Mouse (Mus musculus) B cell, adult 2 months (primary cell): Measurements from ENCODE around the gene Gm13420.
"Not testable (repeated sequence)": the region's sequence is repeated elsewhere in the genome, so short reads cannot be mapped to it uniquely, and the experiment has no call there.

ENCODE experiments used
- DNase-seq, 2 experiments: peaks; one replicate each; pipeline ENCODE4 v3.0.0; 2022

Gm13420 gene

DNA sequence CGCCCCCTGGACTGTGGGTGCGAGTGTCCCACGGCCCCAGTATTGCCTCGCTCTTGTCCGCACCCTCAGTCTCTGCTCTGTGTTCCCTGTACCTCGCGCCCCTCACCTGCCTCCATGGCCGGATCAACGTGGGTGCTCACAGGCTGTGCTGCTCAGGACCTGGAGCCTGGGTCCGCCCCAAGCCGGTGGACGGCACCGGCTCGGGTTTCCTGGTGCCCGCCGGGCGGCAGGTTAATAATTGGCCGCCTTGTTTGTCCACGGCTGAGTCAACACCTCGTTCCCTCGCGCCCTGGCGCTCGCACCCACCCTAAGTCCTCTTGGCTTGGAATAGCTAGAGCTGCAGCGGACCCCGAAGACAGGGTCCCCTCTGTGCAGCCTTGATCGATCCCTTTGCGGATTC lies at the start of gene Gm13420:
Gene Gm13420, minus strand, starts transcription at position 189 of the 400 bp plus-strand sequence.
- DNase-seq = no peak

DNA sequence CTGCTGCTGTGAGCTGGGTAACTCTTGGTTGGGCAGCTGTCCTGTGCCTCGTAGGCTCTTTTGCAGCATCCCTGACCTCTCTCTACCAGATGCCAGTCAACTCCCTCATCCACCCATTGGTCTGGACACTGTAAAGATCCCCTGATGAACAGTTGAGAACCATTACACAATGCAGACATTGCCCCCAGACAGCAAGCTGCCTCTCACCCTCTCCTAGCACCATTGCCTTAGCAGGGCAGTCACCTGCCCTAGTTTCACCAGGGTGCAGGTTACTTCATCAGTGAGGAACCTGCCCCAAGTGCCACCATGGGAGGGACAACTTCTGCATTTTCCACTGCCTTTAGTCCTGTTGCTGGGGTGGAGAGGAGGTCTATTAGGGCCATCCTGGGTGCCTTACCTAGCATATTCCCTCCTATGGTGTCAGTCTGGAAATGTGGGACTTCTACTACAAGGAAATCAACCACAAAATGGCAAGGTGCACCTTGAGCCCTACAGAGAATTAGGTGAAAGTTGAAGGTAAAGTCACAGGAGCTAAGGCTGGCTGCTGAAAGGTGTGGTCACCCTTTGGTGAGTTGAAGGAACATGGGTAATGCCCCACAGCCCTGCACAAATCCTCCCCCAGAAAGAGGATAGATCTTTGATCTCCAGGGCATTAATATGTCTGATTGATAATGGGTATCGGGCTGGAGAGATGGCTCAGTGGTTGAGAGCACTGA lies 41.4 kb upstream of the Gm13420 start:
- DNase-seq = no peak

DNA sequence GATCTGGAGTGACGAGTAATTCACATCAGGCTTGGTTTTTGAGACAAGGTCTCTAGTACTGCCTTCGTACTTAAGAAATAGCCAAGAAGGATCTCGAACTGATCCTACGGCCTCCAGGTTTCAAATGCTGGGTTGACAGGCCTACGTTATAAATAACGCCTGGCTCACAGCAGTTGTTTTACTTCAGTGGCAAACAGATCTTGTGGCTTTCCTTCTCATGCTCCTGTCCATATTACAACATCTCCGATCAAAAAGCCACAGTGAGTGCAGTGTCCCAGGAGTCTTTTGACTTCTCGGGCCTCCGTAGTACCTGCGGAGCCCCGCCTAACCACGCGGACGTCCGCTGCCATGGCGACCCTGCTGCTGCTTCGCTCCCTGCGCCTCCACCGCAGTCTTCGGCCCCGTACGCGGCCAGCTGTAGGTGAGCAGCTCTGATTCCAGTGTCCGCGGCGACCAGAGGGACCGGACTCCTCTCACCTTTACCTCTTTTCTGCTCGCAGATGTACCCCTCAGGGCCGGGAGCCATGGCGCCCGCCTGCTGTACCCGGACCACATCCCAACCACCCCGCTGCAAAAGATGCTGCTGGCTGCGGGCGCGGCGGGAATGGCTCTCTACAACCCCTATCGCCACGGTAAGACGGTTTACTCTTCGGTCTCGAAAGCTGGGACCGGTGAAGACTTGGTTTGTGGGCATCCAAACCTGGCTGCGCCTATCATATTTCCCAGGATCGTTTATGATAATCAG lies 36.6 kb upstream of the Gm13420 start, which contains the start of gene Trub2:
Gene Trub2, minus strand, starts transcription at position 566 of the 745 bp plus-strand sequence.
- DNase-seq = peak; percentile 83 to 85

DNA sequence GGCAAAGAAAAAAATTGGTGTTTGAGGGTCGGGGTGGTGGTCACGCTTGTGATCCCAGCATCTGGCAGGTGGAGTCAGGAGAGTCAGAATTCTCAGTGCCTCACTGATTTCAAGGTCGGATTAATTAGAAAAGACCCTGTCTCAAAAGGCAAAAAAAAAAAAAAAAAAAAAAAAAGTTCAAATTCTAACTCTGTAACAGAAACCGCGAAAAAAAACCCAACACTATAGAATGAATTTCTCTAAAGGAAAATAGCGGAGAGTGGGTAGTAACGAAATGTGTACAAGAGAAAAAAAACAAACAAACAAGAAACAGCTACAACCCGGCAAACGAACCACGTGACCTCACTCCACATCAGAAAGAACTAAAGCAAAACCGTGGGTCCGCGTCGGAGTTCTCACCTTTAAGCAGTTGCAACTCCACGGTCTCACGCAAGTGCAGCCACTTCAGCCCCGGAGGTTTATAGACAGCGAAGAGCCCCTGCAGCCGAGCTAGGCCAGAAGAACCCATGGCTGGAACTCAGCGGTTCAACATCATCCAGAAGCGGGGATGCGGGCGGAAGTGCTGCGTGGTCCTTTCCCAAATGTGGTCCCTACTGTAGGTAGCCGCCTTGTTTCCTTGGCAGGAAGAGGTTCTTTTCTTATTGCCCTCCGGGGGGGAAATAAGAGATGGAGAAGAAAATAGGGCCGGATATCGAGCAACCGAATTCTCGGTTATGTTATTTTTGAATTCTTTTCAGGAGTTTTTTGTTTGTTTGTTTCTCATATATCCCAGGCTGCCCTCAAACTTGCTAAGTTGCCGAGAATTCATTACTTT lies 35.8 kb upstream of the Gm13420 start, which contains the start of gene Coq4:
Gene Coq4, plus strand, starts transcription at position 390 of the 814 bp plus-strand sequence.
- DNase-seq = peak; percentile 92 to 93

DNA sequence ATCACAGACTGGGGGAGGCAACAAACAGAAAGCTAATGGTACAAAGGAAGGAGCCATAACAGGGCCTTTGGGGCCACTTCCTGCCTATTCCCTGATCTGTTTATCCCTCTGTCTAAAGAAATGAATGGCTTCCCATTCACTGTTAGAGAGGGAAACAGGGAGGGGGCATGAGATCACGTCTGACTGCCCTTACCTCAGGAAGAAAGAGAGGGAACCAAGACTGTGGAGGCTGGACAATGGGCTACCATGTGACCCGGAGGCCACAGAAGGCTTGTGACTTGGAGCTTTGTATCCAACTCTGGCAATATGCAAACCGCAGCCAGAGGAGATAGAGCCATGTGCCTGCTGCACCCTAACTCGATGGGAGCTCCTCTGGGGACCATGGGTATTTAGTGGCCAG lies 32.8 kb upstream of the Gm13420 start:
- DNase-seq = no peak

DNA sequence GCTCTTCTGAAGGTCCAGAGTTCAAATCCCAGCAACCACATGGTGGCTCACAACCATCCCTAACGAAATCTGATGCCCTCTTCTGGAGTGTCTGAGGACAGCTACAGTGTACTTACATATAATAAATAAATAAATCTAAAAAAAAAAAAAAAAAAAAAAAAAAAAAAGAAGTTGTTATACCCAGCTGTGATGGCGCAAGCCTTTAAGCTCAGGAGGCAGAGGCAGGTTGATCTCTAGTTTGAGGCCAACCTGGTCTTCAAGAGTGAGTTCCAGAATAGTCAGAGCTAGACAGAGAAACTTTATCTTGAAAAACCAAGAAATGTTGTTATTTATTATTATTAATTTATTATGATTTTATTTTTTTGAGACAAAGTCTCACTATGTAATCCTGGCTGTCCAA lies 29.8 kb upstream of the Gm13420 start:
- not testable (repeated sequence) for DNase-seq

DNA sequence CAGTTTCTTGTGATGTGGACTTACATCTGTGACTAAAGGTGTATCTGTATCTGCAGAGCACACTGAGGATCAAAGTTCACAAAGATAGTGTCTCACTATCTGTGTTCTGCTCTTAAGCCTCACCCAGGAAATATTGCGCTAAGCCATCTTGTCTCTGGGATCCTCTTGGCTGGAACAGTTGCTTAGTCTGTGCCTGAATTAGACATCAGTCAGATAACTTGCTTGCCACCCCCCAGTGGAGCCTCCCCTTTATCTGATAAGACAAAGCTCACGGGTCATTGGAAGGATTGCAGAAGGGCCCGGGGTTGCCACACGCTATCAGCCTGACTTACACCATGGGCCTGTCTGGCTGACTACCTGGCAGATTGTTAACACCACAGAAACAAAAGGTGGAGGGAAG lies 21.8 kb upstream of the Gm13420 start:
- DNase-seq = no peak

DNA sequence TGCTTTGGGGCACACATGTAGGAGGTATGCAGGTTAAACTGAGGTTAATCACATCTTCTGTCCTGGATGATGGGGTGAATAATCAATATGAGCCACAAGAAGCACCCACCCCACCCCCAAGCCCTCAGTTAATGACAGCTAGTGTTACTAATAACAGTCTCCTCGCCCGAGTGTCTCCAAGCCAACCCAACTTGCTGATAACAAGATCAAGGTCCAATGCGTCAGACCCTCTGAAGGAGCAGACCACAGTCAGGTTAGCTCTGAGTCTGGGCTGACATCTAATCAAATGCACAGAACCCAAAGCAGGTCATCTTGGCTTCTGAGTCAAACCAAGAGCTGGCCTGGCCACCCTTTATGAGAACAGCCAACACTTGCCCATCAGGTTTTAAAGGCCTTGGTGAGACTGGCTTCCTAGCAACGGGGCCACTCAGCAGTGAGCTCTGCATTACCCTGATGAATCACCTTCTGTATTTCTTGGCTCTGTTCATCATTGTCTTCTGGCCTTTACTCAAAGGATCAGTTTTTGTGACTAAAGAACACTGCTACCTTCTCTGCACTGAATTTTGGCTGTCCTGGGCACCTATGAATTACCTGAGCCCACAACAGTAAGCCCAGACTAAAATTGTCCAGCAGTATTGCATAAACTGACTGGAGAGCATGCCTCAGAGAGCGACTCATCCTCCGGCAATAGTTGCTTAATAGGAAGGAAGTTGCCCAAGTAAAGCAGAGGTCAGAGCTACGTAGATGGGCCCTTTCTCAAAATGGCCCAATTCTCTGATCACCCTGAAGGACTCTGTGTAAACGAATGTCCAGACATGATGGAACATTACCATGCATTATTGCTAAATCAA lies 20.4 kb upstream of the Gm13420 start:
- no peak for DNase-seq

DNA sequence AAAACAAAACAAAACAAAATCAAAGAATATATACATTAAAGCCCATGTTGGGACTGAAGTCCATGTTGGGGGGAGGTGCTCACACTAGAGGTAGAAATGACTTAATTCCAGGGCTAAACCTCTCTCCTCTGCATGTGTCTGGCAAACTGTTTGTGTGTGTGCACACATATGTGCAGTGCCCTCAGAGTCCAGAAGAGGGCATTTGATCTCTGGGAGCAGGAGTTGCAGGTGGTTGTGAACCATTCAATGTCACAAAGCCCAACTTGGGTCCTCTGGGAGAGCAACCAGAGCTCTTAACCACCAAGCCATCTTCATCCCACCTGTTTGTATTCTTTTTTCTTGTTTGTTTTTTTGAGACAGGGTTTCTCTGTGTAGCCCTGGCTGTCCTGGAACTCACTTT lies 18.7 kb upstream of the Gm13420 start:
- no peak for DNase-seq

DNA sequence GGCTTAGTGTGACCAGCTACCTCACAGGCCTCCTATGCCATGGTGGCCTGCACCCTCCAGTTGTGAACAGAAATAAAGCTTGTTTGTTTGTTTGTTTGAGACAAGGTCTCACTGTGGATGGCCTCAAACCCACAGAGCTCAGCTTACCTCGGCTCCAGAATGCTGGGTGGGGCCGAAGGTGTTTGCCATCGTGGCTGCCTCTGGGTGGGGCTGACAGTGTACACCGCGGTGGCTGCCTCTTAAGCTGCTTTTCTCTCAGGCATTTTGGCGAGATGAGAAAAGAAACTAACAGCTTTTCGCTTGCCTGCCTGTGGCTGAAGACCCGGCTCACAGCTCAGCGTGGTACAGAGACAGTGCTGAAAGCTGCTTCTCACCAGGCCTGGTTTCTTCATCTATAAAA lies 17.4 kb upstream of the Gm13420 start:
- no peak for DNase-seq

DNA sequence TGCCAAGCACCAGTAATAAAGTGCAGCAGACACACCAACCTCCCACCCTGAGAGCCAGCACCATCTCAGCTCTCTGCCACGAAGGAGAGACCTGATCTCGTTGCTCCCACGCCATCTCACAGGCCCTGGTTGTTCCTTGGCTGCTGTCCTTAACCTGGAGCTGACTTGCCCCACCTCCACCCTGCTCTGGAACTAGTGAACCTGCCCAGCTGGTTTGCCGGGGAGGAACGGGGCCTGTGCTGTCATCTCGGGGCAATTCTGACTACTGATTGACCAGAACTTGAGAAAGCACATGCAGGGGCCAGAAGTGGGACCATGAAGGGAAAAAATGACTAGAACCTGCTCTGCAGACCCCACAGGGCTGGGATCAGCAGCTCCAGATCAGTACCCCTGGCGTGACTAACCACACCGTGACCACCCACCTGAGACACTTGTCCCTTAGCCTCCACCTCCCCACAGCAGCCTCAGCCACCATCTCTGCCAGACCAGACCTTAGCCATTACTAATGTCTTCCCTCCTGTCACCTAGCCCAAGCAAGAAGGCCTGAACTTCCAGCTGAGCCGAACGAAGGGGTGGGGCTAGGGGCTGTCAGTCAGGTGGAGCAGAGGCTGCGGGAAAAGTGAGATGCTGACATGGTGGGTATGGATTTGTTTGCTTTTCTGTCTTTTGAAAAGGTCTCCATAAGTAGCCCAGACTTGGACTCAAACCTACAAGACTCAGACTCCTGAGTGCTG lies 16.7 kb upstream of the Gm13420 start:
- DNase-seq = no peak

DNA sequence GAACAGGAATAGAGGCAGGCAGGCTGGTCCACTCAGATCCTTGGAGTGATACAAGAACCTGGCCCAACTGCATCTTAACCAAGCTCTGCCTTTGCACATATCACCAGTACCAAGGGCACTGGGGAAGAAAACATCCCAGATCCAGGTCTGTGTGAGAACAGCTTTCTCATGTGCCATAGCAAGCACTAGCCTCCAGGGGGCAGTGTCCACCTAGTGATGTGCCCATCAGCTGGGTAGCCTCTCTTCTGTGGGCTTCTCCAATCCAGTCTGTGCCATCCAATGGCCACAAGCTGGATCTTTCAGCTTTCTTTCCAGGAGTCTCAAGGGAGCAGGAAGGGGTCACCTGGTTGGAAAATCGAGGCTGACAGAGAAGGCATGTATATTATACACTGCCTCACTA lies 13.3 kb upstream of the Gm13420 start:
- peak; percentile 79 to 80 for DNase-seq

DNA sequence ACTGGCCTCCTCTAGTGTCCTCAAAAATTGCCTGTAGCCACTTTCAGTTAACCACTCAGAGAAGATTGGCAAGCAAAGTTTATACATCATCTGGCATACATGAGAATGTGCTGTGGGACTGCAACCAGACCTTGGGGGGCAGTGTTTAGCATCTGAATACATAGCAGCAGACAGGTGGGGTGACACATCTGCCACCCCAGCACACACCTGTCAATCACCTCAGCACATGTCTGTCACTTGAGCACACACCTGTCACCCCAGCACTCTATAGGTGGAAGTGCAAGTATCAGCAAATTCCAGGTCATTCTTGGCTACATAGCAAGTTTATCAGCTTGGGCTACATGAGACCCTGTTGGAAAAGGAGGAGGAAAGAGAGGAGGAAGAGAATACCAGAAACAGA lies 4.2 kb upstream of the Gm13420 start:
- no peak for DNase-seq

DNA sequence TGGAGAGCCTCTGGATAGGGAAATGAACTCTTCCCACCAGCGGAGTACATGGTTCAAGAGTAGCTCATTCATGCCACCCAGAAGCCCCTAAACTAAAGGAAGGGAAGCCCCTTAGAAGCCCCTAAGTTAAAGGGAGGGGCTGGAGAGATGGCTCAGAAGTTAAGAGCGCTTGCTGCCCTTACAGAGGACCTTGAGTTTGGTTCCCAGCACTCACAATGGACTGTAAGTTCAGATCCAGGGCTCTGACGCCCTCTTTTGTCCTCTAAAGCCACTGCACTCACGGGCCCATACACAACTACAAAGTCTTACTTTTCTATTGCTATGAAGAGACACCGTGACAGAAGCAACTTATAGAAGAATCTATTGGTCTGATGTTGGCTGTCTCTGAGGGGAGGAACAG lies 912 bp upstream of the Gm13420 start:
- no peak for DNase-seq

DNA sequence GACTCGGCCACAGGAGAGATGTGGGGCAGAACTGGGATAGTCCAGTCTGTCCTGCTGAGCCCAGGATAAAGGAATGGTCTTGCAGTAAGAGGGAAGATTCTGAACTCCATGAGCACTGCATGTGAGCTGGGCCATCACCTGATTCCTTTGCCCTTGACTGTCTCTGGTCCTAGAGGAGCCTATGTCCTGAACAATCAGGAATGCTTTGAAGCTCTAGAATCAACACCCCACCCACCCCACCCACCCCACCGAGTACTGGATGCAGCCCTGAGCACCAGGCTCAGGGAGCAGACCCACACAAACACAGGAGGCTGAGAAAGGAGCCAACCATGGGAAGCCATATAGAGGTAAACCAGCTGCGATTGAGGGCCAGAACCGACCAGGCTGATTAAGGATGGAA lies 3.0 kb downstream of the Gm13420 start:
- DNase-seq = no peak

DNA sequence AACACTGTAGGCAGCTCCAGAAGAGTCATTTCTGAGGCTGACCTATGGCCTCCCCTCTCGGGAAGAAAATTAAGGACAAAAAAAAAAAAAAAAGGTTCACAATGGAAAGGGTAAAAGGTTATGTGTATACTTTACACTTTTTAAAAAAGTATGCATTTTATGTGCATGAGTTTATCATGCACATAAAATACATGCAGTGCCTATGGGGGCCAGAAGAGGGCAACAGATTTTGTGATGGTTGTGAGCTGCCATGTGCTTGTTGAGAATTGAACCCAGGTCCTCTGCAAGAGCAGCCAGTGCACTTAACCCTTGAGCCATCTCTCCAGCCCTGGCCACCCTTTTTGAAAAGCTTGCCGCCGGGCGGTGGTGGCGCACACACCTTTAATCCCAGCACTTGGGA lies 3.6 kb downstream of the Gm13420 start:
- DNase-seq = peak; percentile 47 to 56

DNA sequence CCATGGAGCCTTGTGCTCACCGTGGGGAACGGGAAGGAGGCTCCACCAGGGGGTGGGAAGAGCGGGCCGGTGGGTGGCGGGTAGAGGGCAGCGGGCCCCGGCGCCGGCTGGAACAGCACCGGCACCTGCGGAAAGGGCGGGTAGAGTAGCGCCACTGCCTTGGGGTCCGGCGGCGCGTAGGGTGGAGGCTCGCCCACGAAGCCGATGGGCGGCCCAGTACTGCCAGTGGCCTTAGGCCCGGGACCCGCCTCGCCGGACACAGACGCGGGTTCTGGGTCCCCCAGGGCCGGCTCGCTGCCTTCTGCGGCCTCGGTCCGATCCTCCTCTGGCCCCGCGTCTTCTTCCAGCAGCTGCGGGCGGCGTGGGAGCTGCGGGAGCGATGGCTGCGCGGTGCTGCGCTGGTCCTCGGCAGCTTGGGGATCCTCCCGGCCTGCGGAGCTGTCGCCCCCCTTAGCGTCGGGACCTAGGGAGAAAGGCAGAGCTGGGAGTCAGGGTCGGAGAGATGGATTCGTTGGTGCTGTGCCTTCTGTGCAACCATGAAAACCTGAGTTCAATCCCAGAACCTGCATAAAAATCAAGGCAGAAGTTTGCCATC lies 4.2 kb downstream of the Gm13420 start:
- peak in 1 of 2 experiments; percentile 14 for DNase-seq

DNA sequence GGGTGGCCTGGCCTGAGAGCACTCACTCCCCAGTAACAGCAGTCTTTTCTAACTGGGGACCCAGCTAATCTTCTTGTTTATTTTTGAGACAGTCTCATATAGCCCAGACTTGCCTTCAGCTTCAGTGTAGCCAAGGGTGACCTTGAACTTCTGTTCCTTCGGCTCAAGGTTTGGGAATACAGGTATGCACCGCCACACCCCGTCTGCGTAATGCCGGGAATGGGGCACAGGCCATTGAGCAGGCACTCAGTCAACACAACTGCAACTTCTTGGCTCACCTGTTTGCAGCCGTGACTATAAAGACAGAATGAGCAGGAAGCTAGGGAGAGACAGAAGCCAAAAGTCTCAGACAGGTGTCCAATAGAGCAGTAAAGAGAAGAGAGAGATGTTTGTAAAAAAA lies 7.2 kb downstream of the Gm13420 start:
- DNase-seq = no peak

DNA sequence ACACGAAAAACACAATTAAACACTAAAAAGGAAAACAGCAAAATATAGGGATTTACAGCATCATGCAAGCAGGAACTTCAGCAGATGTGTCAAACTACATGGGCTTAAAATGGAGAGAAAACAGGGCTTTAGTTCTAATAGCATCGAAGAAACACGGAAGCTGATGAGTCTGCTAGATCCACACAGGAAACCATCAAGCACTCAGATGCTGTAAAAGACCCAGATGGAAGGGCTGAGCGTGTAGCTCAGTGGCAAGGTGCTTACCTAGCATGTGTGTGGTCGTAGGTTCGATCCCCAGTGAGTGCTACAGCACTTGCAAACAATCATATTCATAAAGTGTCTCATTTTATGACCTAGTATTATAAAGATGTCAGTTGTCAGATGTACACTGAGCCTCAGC lies 10.3 kb downstream of the Gm13420 start:
- no peak for DNase-seq

DNA sequence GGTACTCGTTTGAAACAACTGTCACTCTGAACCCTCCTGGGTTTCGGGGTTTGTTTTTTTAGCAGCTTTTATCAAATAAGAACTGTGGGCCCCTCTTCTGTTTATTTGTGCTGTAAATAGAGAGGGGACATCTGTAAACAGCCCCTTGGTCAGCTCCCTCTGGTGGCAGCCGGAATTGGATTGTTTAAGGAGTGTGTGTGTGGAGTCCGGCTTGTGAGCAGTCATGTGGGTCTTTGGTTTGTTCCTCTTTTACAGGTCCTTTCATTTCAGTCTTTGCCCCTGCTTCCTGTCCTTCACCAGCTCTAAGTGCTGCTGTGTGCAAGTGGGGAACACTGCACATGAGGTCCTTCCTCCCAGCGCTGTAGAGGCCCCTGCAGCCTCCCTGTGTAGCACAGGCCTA lies 12.1 kb downstream of the Gm13420 start:
- DNase-seq = peak; percentile 62

DNA sequence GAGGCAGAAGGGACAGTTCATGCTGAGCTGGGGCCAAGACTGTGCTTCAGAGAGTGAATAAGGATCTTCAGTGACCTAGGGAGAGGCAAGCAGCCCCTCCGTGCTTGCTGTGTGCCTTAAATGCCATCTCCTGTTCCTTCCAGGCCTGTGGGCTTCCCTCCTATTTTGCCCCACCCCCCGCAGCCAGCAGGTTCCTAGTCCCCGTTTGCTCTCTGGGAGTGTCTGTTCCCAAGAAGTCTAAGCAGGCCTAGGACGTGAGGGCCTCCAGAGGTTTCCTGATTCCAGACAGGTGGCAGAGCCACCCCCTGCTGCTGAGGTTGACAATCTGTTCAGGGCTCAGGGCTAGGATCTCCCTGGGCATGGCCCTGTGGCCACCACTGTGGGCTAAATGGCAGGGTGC lies 12.7 kb downstream of the Gm13420 start:
- DNase-seq = peak in 1 of 2 experiments; percentile 9
